Mouse (Mus musculus) limb, embryonic 12.5 days (tissue): ENCODE data around the gene Arrdc1. TPM values are rescaled to one million over a fixed set of nuclear protein-coding genes. Genes with fewer than 3 reads are reported as not detected.
A peak's percentile ranks its signal among the peaks of the same experiment; 100 is the strongest.

Experiments used
- ATAC-seq: fragments of 200-750 bp; cut with Nextera tagmentation; 2 replicates; pipeline ENCODE4 v1.8.0; 2017; ENCODE audit warnings: low read depth, moderate TSS enrichment; ENCODE audit not compliant: insufficient number of reproducible peaks, insufficient read depth, low FRiP score, low TSS enrichment
- H3K27ac ChIP-seq: fragments of 300-500 bp; sonication (generic); 2 replicates; pipeline ENCODE4 v1.5.1; 2016; ENCODE audit warnings: mild to moderate bottlenecking, moderate library complexity
- H3K27me3 ChIP-seq: fragments of 300-500 bp; sonication (generic); 2 replicates; pipeline ENCODE4 v1.6.1; 2016; ENCODE audit warnings: mild to moderate bottlenecking, moderate library complexity
- H3K36me3 ChIP-seq: fragments of 300-500 bp; sonication (generic); 2 replicates; pipeline ENCODE4 v1.6.1; 2016; ENCODE audit warnings: mild to moderate bottlenecking, moderate library complexity
- H3K4me1 ChIP-seq: fragments of 300-500 bp; sonication (generic); replicated peaks from 2 replicates; pipeline ENCODE4 v1.6.1; 2016
- H3K4me2 ChIP-seq: fragments of 300-500 bp; sonication (generic); 2 replicates; pipeline ENCODE4 v1.6.1; 2016; ENCODE audit warnings: mild to moderate bottlenecking, moderate library complexity
- H3K4me3 ChIP-seq: fragments of 300-500 bp; sonication (generic); replicated peaks from 2 replicates; pipeline ENCODE4 v1.5.1; 2016; ENCODE audit warnings: mild to moderate bottlenecking
- H3K9ac ChIP-seq: fragments of 300-500 bp; sonication (generic); replicated peaks from 2 replicates; pipeline ENCODE4 v1.6.1; 2016; ENCODE audit warnings: mild to moderate bottlenecking, moderate library complexity
- H3K9me3 ChIP-seq: fragments of 300-500 bp; sonication (generic); 2 replicates; pipeline ENCODE4 v1.6.1; 2016; ENCODE audit warnings: mild to moderate bottlenecking, moderate library complexity
- WGBS: fragments of 180-500 bp; shearing (Covaris S2); methylation state at CpG from one replicate; pipeline ENCODE4 v1.1.7; 2016; 5-methylcytosine and 5-hydroxymethylcytosine counted together
- polyA plus RNA-seq: library from polyadenylated mRNA; unstranded; fragments of >200 nt; fragmentation: Nextera tagmentation; extraction: Ambion mirVana; gene quantifications from 2 replicates; pipeline ENCODE4 v1.2.1, GENCODE M21; 2016

Arrdc1 gene
- polyA plus RNA-seq, 1 experiment from 2014 or later = 21.3 TPM

GRCm38 (mm10) chr2:24919839-24920175 is 15.2 kb downstream of the Arrdc1 start:
- H3K36me3 ChIP-seq = no peaks in the 10 kb centered on the region
- 10% methylated on average over 8 of the region's 8 CpGs for WGBS
- peaks cover 10% of the 10 kb centered on the region for H3K4me1 ChIP-seq
- peak overlapping the region; percentile 98 for H3K9ac ChIP-seq
- no peaks in the 10 kb centered on the region for H3K9me3 ChIP-seq
- H3K27ac ChIP-seq = peak overlapping the region; percentile 97
- peak overlapping the region; percentile 96 for H3K4me3 ChIP-seq
- peak overlapping the region; percentile 75 for H3K4me2 ChIP-seq
- H3K27me3 ChIP-seq = no peaks in the 10 kb centered on the region
- ATAC-seq = peak; percentile 67

DNA sequence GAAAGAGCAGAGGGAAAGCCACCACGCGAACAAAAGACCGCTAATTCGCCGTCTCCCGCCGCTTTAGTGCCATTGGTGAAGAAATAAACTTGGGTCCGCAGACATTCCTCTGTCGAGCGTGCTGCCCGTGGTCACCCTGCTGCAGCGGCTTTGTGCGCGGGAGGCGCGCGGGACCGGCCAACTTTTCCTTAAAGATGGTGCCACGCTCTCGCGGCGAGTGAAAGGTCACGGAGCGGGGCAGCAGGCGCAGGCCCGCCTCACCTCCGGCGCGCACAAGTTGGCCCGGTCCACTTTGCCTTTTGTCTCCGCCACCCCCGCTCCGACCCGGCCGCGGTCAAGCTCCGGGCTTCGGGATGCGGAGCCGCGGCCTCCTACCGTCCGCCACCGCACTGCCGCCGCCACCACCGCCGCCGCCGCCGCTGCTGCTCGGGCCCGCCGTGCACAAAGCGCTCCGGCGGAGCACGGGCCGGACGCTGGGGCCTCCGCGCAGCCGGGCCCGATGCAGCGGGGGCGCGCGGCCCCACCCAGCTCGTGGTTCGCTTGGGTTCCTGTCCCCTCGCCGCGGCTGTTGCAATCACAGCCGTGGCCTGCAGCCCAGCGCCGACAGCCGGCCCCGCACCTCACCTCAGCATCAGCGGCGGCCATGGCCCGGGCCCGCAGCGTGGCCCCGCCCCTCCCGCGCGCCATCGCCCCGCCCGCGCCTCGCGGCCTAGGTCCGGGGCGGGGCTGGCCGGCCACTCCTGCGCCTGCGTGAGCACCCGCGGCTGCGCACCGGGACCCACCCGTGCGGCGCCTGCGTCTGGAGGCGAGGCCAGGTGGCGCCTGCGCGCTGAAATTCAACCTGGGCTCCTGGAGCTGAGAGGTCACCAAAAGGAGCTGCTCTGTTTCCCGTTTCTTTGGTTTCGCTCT is 15.9 kb downstream of the Arrdc1 start, which contains the start of gene Ehmt1:
Gene Ehmt1 (minus strand): TSS at position 685 of the 909 bp plus-strand sequence.
- no peaks in the 10 kb centered on the region for H3K36me3 ChIP-seq
- H3K4me3 ChIP-seq = peak within 1 kb of the TSS; percentile 96
- H3K27me3 ChIP-seq = no peaks in the 10 kb centered on the region
- H3K9ac ChIP-seq = peak within 1 kb of the TSS; percentile 98
- under 1% methylated on average over 92 of the region's 112 CpGs for WGBS
- H3K27ac ChIP-seq = peak within 1 kb of the TSS; percentile 97
- peak; percentile 97 for ATAC-seq
- no peaks in the 10 kb centered on the region for H3K9me3 ChIP-seq
- H3K4me1 ChIP-seq = peaks cover 10% of the 10 kb centered on the region
- H3K4me2 ChIP-seq = peak within 1 kb of the TSS; percentile 75

DNA sequence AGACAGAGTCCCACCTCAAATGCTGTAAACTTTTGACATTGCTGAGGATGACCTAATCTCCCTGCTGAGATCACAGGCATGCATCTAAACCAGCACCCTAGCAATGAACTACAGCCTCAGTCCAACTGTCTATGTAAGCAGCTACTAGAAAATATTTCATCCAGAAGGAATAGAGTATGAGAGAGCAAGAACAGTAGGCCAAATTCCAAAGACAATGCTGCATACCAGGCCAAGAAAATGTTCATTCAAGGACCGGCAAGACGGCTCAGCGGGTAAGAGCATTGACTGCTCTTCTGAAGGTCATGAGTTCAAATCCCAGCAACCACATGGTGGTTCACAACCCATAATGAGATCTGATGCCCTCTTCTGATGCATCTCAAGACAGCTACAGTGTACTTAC is 20.3 kb downstream of the Arrdc1 start:
- ATAC-seq = no peak
- 96% methylated on average over 3 of the region's 3 CpGs for WGBS
- no peak overlapping the region for H3K9ac ChIP-seq

DNA sequence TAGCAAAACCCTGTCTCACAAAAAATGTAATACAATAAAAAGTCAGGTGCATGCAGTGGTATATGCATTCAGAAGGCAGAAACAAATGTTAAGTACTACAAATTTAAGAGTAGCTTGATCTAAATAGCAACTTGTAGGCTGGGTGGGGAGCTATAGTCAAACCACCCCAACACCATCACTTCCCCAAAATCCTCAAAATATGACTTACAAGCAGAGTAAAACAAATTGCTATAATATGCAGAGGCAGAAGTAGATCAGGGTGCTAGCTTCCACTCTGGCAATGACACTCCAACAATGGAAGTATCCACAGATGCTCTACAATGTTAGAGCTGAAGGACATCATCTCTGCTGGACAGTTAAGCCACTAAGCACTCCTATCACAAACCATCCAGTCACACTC is 22.5 kb downstream of the Arrdc1 start:
- H3K36me3 ChIP-seq = peaks cover 25% of the 10 kb centered on the region
- no peak overlapping the region for H3K9ac ChIP-seq
- H3K27ac ChIP-seq = no peak overlapping the region
- H3K4me3 ChIP-seq = no peak overlapping the region
- no peak overlapping the region for H3K4me2 ChIP-seq
- no peaks in the 10 kb centered on the region for H3K27me3 ChIP-seq
- H3K9me3 ChIP-seq = no peaks in the 10 kb centered on the region
- H3K4me1 ChIP-seq = peaks cover 3% of the 10 kb centered on the region
- no peak for ATAC-seq

More for the DNA sequence above, 20.3 kb downstream of the Arrdc1 start:
- Histone ChIP-seq H3K4me3 (no peak overlapping the region), H3K36me3 (peaks cover 23% of the 10 kb centered on the region), H3K4me2 (no peak overlapping the region), H3K27me3 (no peaks in the 10 kb centered on the region), H3K27ac (no peak overlapping the region), H3K4me1 (peaks cover 10% of the 10 kb centered on the region), H3K9me3 (no peaks in the 10 kb centered on the region)

DNA sequence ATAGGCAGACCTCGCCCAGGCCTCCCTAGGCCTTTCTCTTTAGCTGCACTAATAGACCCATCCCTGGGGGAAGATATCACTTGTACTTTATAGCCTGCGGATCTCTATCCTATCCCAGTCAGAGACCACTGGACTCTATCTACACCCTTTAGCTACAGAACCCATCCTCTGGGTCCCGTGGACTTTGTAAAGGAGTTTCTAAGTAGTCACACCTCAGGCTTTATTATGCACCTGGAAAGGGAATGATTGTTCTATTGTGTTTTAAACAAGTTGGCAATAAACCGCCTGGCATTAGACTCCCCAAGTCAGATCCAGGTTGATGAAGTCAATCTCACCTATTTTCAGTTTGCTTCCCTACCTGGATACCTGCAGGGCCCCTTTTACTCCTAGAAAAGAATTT is 22.9 kb downstream of the Arrdc1 start:
- Histone ChIP-seq H3K4me2 (no peak overlapping the region), H3K27me3 (no peaks in the 10 kb centered on the region), H3K9ac (no peak overlapping the region), H3K4me3 (no peak overlapping the region), H3K27ac (no peak overlapping the region), H3K36me3 (peaks cover 25% of the 10 kb centered on the region), H3K9me3 (no peaks in the 10 kb centered on the region), H3K4me1 (no peaks in the 10 kb centered on the region)
- WGBS = 89% methylated on average over 4 of the region's 4 CpGs
- ATAC-seq = no peak

DNA sequence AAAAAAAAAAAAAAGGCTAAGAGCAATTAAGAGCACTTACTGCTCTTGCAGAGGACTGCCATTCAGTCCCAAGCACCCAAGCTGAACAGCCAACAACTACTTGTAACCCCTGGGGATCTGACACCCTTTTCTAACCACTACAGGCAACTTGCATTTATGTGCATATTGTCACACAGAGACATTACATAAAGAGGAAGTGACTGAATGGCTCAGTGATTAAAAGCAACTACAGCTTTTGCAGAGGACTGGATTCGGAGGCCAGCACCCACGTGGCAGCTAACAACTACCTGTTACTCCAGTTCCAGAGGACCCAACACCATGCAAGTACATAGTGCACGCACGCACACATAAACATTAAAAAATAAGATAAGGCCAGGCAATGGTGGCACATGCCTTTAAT is 24.6 kb downstream of the Arrdc1 start:
- Histone ChIP-seq H3K4me2 (no peak overlapping the region), H3K27ac (no peak overlapping the region), H3K9ac (no peak overlapping the region), H3K36me3 (peaks cover 25% of the 10 kb centered on the region), H3K9me3 (no peaks in the 10 kb centered on the region), H3K4me3 (no peak overlapping the region), H3K27me3 (no peaks in the 10 kb centered on the region), H3K4me1 (no peaks in the 10 kb centered on the region; the same call in 1 of the 2 replicates)
- no peak for ATAC-seq
- 92% methylated on average over 4 of the region's 4 CpGs for WGBS

DNA sequence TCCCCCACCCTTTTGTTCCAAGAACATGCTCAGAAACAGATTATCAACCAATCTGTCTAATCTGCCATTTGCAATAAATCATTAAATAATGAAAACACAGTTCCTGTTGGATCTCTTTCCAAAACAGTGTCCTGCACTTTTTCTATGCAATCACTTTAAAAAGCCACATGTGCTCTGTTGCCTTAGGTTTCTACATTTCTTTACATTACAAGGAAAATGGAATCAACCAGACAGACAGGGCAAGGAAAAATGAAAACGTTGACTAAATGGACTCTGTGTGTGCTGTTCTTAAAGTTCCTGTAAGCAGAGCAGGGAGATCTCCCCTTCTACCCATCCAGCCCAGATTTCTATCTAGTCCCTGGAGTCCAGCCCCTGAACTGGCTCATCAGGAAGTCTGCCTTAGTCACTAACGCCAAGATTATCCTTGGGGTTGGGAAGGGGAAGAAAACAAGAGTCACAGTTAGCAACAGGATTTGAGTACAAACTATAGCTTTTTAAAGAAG is 29.3 kb downstream of the Arrdc1 start:
- no peaks in the 10 kb centered on the region; the same call in 1 of the 2 replicates for H3K4me1 ChIP-seq

DNA sequence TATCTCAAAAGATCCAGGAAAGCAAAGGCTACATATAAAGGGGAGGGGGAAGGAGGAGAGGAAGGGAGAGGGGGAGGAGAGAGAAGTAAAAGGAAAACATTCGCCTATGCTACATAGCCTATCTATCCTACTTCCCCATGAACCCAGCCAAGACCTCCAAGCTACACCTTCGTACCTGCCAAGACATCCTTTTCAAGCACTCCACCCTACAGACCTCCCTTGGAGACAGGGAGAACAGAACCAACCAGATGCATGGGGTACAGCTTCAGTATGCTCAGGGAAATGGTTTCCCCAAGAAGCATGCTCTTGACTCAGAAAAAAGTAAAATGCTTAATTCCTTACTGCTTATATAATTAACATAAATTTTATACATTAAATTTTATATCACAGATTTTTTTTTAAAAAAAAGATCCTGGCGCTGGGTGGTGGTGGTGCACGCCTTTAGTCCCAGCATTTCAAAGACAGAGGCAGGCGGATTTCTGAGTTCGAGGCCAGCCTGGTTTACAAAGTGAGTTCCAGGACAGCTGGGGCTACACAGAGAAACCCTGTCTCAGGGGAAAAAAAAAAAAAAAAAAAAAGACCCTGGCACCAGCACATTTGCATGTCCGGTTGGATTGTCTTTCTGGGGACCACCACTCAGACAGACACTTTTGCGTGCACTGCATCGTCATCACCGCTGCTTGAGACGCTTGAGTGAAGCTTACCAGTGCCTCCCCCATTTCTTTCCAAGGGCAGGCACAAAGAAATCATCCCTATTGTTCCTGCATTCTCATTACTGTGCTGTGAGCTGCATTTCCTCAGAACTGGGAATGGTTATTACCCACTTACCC is 30.0 kb downstream of the Arrdc1 start:
- Histone ChIP-seq H3K27ac (no peak overlapping the region), H3K4me1 (no peaks in the 10 kb centered on the region; the same call in 1 of the 2 replicates), H3K4me3 (no peak overlapping the region), H3K9ac (no peak overlapping the region), H3K9me3 (no peaks in the 10 kb centered on the region), H3K4me2 (no peak overlapping the region), H3K36me3 (peaks cover 8% of the 10 kb centered on the region; the same call in 1 of the 2 replicates), H3K27me3 (no peaks in the 10 kb centered on the region)
- 86% methylated on average over 11 of the region's 11 CpGs for WGBS
- ATAC-seq = no peak

More for the DNA sequence above, 29.3 kb downstream of the Arrdc1 start:
- no peak for ATAC-seq
- H3K27me3 ChIP-seq = no peaks in the 10 kb centered on the region
- H3K27ac ChIP-seq = no peak overlapping the region
- H3K9ac ChIP-seq = no peak overlapping the region
- no peak overlapping the region for H3K4me3 ChIP-seq
- no peaks in the 10 kb centered on the region for H3K9me3 ChIP-seq
- no peak overlapping the region for H3K4me2 ChIP-seq
- 55% methylated on average over 2 of the region's 2 CpGs for WGBS
- H3K36me3 ChIP-seq = peaks cover 10% of the 10 kb centered on the region; the same call in 1 of the 2 replicates

- H3K9ac ChIP-seq = no peak overlapping the region
- no peak for ATAC-seq
- H3K27ac ChIP-seq = no peak overlapping the region
- H3K4me3 ChIP-seq = no peak overlapping the region
- 87% methylated on average over 6 of the region's 6 CpGs for WGBS
- H3K9me3 ChIP-seq = no peaks in the 10 kb centered on the region
- H3K36me3 ChIP-seq = peaks cover 15% of the 10 kb centered on the region; the same call in 1 of the 2 replicates
- no peaks in the 10 kb centered on the region for H3K27me3 ChIP-seq
- H3K4me1 ChIP-seq = no peaks in the 10 kb centered on the region; the same call in 1 of the 2 replicates
- no peak overlapping the region for H3K4me2 ChIP-seq
Observed at GRCm38 (mm10) chr2:24902999-24903398, 32.1 kb downstream of the Arrdc1 start.

GRCm38 (mm10) chr2:24901055-24901454 is 34.0 kb downstream of the Arrdc1 start:
- H3K4me3 ChIP-seq = no peak overlapping the region
- no peak overlapping the region for H3K27ac ChIP-seq
- no peak for ATAC-seq
- no peaks in the 10 kb centered on the region for H3K9me3 ChIP-seq
- H3K4me2 ChIP-seq = no peak overlapping the region
- no peaks in the 10 kb centered on the region for H3K27me3 ChIP-seq
- H3K9ac ChIP-seq = no peak overlapping the region
- H3K36me3 ChIP-seq = peaks cover 21% of the 10 kb centered on the region; the same call in 1 of the 2 replicates
- H3K4me1 ChIP-seq = no peaks in the 10 kb centered on the region; the same call in 1 of the 2 replicates
- 85% methylated on average over 5 of the region's 5 CpGs for WGBS

DNA sequence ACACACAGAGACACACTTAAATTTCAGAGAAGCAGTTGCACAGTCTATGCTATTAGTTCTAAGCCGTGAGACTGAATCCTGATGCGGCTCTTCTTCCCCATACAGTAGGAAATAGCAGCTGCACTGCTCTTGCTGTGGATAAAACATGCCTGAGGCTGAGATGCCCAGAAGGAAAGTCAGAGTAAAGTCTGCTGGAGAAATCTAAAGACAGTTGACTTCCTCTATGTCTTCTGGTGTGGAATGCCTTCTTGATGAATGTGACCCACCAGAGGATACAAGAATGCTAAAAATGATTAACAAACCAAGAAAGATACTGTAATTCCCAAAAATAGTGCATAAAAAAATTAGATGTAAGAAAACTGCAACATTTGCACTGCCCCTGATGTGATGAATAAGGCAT is 35.8 kb downstream of the Arrdc1 start:
- Histone ChIP-seq H3K27me3 (no peaks in the 10 kb centered on the region), H3K4me1 (no peaks in the 10 kb centered on the region), H3K9me3 (no peaks in the 10 kb centered on the region), H3K36me3 (peaks cover 21% of the 10 kb centered on the region; the same call in 1 of the 2 replicates), H3K4me3 (no peak overlapping the region), H3K4me2 (no peak overlapping the region), H3K9ac (no peak overlapping the region), H3K27ac (no peak overlapping the region)
- 98% methylated on average over 2 of the region's 2 CpGs for WGBS
- ATAC-seq = no peak
